Mouse (Mus musculus) midbrain, embryonic 14.5 days (tissue): ENCODE results near the gene Eefsec. TPM values are rescaled to one million over a fixed set of nuclear protein-coding genes. Genes with fewer than 3 reads are reported as not detected.

ENCODE experiments used
- ATAC-seq: fragments of 200-750 bp; cut with Nextera tagmentation; 2 replicates; pipeline ENCODE4 v1.8.0; 2017; ENCODE audit warnings: moderate number of reproducible peaks, moderate library complexity; ENCODE audit not compliant: low FRiP score, low TSS enrichment
- DNase-seq: peaks from one replicate; pipeline ENCODE4 v3.0.0-alpha.2; 2015
- H3K27ac ChIP-seq: fragments of 300-500 bp; sonication (generic); replicated peaks from 2 replicates; pipeline ENCODE4 v1.5.1; 2014; ENCODE audit warnings: mild to moderate bottlenecking, low read depth, low read length, moderate library complexity
- H3K27me3 ChIP-seq: fragments of 300-500 bp; sonication (generic); 2 replicates; pipeline ENCODE4 v1.6.1; 2014; ENCODE audit warnings: low read length, control low read depth, mixed read lengths; ENCODE audit not compliant: control insufficient read depth, insufficient read depth
- H3K36me3 ChIP-seq: fragments of 300-500 bp; sonication (generic); 2 replicates; pipeline ENCODE4 v1.6.1; 2014; ENCODE audit warnings: low read length, control low read depth; ENCODE audit not compliant: control insufficient read depth, insufficient read depth
- H3K4me1 ChIP-seq: fragments of 300-500 bp; sonication (generic); 2 replicates; pipeline ENCODE4 v1.6.1; 2014; ENCODE audit warnings: mild to moderate bottlenecking, antibody characterized with exemption, low read length, control low read depth; ENCODE audit not compliant: control insufficient read depth, insufficient read depth
- H3K4me2 ChIP-seq: fragments of 300-500 bp; sonication (generic); 2 replicates; pipeline ENCODE4 v1.6.1; 2014; ENCODE audit warnings: mild to moderate bottlenecking, low read length, moderate library complexity
- H3K4me3 ChIP-seq: fragments of 300-500 bp; sonication (generic); replicated peaks from 2 replicates; pipeline ENCODE4 v1.5.1; 2014; ENCODE audit warnings: low read depth, low read length
- H3K9ac ChIP-seq: fragments of 300-500 bp; sonication (generic); replicated peaks from 2 replicates; pipeline ENCODE4 v1.6.1; 2014; ENCODE audit warnings: mild to moderate bottlenecking, low read length, moderate library complexity
- H3K9me3 ChIP-seq: fragments of 300-500 bp; sonication (generic); 2 replicates; pipeline ENCODE4 v1.6.1; 2016; ENCODE audit warnings: low read length, control low read depth, mixed read lengths; ENCODE audit not compliant: control insufficient read depth
- WGBS: fragments of 180-500 bp; shearing (Covaris S2); extraction: QIAGEN DNeasy Blood & Tissue Kit; methylation state at CpG from one replicate; pipeline ENCODE4 v1.1.7; 2014; 5-methylcytosine and 5-hydroxymethylcytosine counted together
- polyA plus RNA-seq: library from polyadenylated mRNA; unstranded; fragments of >200 nt; fragmentation: Nextera tagmentation; extraction: Ambion mirVana; gene quantifications from 2 replicates; pipeline ENCODE4 v1.2.1, GENCODE M21; 2014

Eefsec gene
- polyA plus RNA-seq, 1 experiment from 2014 or later = 28.0 TPM

DNA sequence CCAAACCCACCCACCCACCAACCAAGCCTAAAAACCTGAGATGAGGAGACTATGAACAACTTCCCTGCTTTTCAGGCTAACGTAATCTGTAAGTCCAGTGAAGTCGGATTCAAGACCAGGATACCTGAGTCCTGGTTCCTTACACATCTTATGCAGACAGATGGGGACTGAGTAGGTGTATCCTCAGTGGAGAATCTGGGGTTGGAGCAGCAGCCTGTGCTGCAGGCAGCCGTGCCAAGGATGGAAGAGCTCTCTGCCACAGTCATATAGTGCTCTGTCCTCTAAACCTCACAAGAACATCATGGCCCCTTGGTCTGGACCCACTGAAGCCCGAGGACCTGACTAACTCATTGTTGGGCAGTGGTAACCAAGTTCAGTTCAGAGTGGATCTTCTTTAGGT lies 169.1 kb downstream of the Eefsec start:
- no peak overlapping the region for H3K4me3 ChIP-seq
- ATAC-seq = no peak
- H3K9me3 ChIP-seq = no peaks in the 10 kb centered on the region

DNA sequence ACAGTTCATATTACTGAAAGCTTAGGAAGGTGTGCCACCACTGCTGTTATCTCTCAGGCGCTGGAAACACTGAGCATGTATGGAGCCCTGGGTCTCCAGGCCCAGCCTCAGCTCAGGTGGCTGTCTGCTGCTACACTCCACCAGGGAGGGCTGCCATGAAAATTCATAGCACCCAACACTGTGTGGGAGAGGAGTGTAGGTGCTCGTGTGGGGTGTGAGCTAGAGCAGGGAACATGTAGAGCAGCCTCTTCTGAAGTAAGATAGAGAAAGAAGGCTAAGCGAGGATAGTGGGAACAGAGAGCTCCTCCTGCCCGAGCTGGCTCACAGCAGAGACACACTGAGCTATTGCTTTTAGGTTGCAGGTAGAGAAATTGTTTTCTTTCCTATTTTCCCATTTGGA lies 170.1 kb downstream of the Eefsec start:
- Histone ChIP-seq H3K9ac (no peak overlapping the region), H3K9me3 (no peaks in the 10 kb centered on the region), H3K4me3 (no peak overlapping the region), H3K27ac (no peak overlapping the region), H3K4me1 (no peaks in the 10 kb centered on the region), H3K27me3 (no peaks in the 10 kb centered on the region), H3K4me2 (no peak overlapping the region), H3K36me3 (no peaks in the 10 kb centered on the region)
- 89% methylated on average over 4 of the region's 4 CpGs for WGBS
- DNase-seq = no peak
- ATAC-seq = no peak

More for the DNA sequence above, 169.1 kb downstream of the Eefsec start:
- Histone ChIP-seq H3K9ac (no peak overlapping the region), H3K27me3 (no peaks in the 10 kb centered on the region), H3K4me2 (no peak overlapping the region), H3K36me3 (no peaks in the 10 kb centered on the region), H3K4me1 (no peaks in the 10 kb centered on the region), H3K27ac (no peak overlapping the region)
- 93% methylated on average over 4 of the region's 4 CpGs for WGBS
- DNase-seq = no peak

DNA sequence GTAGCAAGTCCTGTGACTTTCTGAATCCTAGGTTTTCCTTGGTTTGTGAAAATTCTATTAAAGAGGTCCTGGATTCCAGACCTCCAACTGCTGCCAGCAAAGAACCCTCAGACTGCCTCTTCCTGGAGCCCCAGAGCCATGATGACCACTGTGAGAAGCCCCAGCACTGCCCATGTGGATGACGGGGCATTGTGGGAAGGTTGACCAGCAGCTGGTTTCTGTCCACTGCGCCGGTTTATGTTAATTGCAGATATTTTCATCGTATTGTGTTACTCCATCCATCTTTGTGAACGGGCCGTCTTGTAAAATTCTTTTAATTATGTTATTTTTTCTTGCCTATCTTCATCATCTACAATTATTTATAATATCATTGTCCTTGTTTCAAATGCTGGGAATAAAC lies 171.7 kb downstream of the Eefsec start:
- H3K36me3 ChIP-seq = no peaks in the 10 kb centered on the region
- H3K4me3 ChIP-seq = no peak overlapping the region
- H3K4me1 ChIP-seq = no peaks in the 10 kb centered on the region
- H3K9ac ChIP-seq = no peak overlapping the region
- ATAC-seq (no peak), DNase-seq (no peak)
- no peaks in the 10 kb centered on the region for H3K9me3 ChIP-seq
- no peak overlapping the region for H3K4me2 ChIP-seq
- no peaks in the 10 kb centered on the region for H3K27me3 ChIP-seq
- 94% methylated on average over 6 of the region's 6 CpGs for WGBS
- H3K27ac ChIP-seq = no peak overlapping the region

DNA sequence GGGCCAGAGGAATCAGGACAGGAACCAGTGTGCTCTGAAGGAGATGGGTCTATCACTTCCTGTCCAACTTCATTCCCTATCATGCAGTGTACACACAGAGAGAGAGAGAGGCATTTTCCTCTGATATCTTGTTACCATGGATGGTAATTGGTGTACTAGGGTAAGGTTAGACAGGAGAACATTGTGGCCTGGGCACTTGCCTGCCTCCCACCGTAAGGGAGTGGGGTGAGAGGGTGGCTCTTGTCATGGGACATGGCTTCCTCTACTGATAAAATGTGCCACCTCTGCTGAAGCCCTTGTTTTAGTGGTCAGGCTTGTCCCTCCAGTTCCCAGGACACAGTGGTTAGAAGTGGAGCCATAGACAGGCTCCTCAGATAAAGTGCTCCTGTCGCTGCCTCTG lies 178.4 kb downstream of the Eefsec start:
- Histone ChIP-seq H3K9me3 (no peaks in the 10 kb centered on the region), H3K27ac (no peak overlapping the region), H3K9ac (no peak overlapping the region), H3K36me3 (no peaks in the 10 kb centered on the region), H3K27me3 (no peaks in the 10 kb centered on the region), H3K4me3 (no peak overlapping the region), H3K4me2 (no peak overlapping the region), H3K4me1 (no peaks in the 10 kb centered on the region)
- DNase-seq (no peak), ATAC-seq (no peak)
- WGBS = 93% methylated on average over 2 of the region's 2 CpGs

DNA sequence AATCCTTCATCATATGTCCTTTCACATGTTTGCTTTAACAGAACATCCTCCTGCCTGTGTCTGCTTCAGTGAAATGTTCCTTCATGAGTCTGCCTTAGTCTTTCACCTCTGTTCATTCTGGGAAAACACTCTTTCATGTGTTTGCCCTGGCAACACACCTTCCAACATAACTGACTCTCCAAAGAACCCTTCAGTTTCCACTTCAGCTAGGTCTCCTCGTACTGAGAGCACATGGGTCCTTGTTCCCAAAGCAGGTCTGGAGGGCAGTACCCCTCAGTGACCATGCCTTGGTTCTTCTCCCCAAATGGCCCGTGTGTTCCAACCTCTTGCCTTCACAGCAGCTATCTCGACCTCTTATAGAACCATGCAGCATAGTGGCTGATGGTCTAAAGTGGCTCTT lies 179.3 kb downstream of the Eefsec start:
- ATAC-seq (no peak), DNase-seq (no peak)
- 89% methylated on average over 3 of the region's 3 CpGs for WGBS
- no peaks in the 10 kb centered on the region for H3K9me3 ChIP-seq
- no peak overlapping the region for H3K27ac ChIP-seq
- no peaks in the 10 kb centered on the region for H3K27me3 ChIP-seq
- H3K4me1 ChIP-seq = 0 out of 2 replicates have a peak, but pooled peaks cover 3% of the 10 kb centered on the region
- H3K4me3 ChIP-seq = no peak overlapping the region
- H3K4me2 ChIP-seq = no peak overlapping the region
- H3K36me3 ChIP-seq = no peaks in the 10 kb centered on the region
- H3K9ac ChIP-seq = no peak overlapping the region

DNA sequence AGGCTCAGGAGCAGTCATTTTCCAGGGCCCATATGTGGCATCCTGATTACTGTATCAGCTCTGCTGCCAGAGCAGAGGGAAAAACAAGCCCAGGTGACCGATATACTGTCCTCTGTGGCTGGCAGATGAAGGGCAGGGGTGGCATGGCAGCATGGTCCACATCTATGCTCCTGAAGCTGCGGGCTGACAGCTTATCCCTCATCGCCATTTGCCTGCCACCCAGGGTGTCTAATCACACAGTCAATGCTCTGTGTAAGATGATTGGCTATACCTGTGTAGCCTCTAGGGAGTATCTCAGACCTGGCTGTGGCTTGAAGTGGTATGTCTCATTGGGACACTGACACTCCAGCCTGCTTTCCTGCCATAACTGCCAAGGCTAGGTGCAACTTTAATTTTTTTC lies 180.3 kb downstream of the Eefsec start:
- Histone ChIP-seq H3K4me1 (0 out of 2 replicates have a peak, but pooled peaks cover 3% of the 10 kb centered on the region), H3K9me3 (no peaks in the 10 kb centered on the region), H3K36me3 (no peaks in the 10 kb centered on the region), H3K27ac (no peak overlapping the region), H3K4me2 (no peak overlapping the region), H3K27me3 (no peaks in the 10 kb centered on the region), H3K4me3 (no peak overlapping the region), H3K9ac (no peak overlapping the region)
- WGBS = 80% methylated on average over 3 of the region's 3 CpGs
- no peak for DNase-seq
- ATAC-seq = no peak

DNA sequence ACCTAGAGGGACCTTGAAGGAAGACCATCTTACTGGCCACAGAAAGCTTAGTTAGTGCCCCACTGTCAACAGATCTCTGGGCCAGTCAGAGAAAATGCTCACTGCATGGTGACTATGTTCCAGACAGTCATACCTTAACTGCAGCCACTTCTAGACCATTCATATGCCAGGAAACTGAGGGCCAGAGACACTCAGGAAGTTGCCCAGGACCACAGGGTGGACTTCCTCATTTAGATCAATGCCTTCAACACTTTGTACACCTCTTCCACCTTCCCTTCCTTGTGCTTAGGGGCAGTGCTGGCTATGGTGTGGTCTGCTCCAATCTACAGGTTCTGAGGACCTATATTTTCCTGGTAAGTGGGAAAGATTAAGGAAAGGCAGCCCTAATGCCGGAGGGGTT lies 181.0 kb downstream of the Eefsec start:
- H3K9ac ChIP-seq = no peak overlapping the region
- WGBS = 98% methylated on average over 1 of the region's 1 CpGs
- H3K36me3 ChIP-seq = no peaks in the 10 kb centered on the region
- no peak overlapping the region for H3K4me3 ChIP-seq
- no peak overlapping the region for H3K4me2 ChIP-seq
- H3K9me3 ChIP-seq = no peaks in the 10 kb centered on the region
- no peak overlapping the region for H3K27ac ChIP-seq
- ATAC-seq = no peak
- DNase-seq = no peak
- 0 out of 2 replicates have a peak, but pooled peaks cover 3% of the 10 kb centered on the region for H3K4me1 ChIP-seq
- H3K27me3 ChIP-seq = no peaks in the 10 kb centered on the region

DNA sequence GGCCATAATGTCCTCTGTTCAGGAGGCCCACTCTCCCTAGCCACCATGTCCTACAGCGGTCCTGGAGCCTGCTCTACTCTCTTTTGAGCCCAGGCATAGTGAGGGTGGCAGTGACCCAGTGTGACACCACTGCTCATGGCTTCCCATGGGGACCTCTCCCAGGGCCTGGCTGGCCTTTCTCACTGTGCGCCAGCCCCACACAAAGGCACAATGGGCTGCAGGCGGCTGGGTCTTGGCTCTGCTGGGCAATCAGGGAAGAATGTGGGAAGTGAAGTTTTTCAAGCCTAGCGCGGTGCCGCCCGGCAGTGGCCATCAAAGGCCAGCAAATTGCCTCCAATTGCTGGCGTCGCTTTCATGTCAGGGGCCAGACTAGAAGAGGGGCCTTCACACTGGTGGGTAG lies 184.2 kb downstream of the Eefsec start:
- ATAC-seq = no peak
- 35% methylated on average over 9 of the region's 9 CpGs for WGBS

DNA sequence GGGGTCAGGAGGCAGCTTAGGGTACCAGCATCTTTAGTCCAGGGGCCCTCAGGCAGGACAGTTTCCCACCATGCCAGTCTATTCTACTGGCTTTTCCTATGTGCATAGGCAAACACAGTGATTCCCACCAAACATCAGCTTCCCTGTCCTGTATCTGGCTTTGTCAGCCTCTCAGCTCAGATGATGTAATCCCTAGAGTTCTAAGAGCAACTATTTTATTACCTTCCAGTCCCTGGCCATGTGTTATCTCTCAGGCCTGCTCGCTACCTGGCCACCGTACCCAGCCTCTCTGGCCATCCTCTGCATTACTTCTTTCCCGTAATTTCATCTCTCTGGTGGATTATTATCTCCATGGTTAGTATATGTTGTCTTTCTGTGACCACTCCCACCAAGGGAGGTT lies 185.7 kb downstream of the Eefsec start:
- H3K27me3 ChIP-seq = no peaks in the 10 kb centered on the region
- H3K27ac ChIP-seq = no peak overlapping the region
- ATAC-seq (no peak), DNase-seq (no peak)
- no peak overlapping the region for H3K4me2 ChIP-seq
- no peak overlapping the region for H3K4me3 ChIP-seq
- no peaks in the 10 kb centered on the region for H3K9me3 ChIP-seq
- peaks cover 5% of the 10 kb centered on the region; the same call in 1 of the 2 replicates for H3K36me3 ChIP-seq
- no peak overlapping the region for H3K9ac ChIP-seq
- 0 out of 2 replicates have a peak, but pooled peaks cover 3% of the 10 kb centered on the region for H3K4me1 ChIP-seq
- 98% methylated on average over 3 of the region's 3 CpGs for WGBS

More for the DNA sequence above, 184.2 kb downstream of the Eefsec start:
- Histone ChIP-seq H3K4me3 (no peak overlapping the region), H3K36me3 (peaks cover 5% of the 10 kb centered on the region; the same call in 1 of the 2 replicates), H3K9me3 (no peaks in the 10 kb centered on the region), H3K27me3 (no peaks in the 10 kb centered on the region), H3K9ac (no peak overlapping the region; the same call in 1 of the 2 replicates), H3K4me2 (no peak overlapping the region), H3K4me1 (0 out of 2 replicates have a peak, but pooled peaks cover 3% of the 10 kb centered on the region), H3K27ac (no peak overlapping the region)
- DNase-seq = peak; percentile 19
